Mouse (Mus musculus) megakaryocyte, embryonic 14.5 days (primary cell): Measurements from ENCODE around the gene Bri3.

Experiments
- FLI1 ChIP-seq: IDR thresholded peaks from 2 replicates; pipeline ENCODE4 v1.6.1; 2012; ENCODE audit warnings: low read length, inconsistent platforms, mixed read lengths
- GATA1 ChIP-seq: IDR thresholded peaks from 3 replicates; pipeline ENCODE4 v1.6.1; 2012; ENCODE audit warnings: mixed read lengths, low read length, inconsistent platforms, borderline replicate concordance

- TF ChIP-seq GATA1 (no peak), FLI1 (no peak)
These were observed 7.8 kb downstream of the Bri3 start for GRCm38 (mm10) chr5:144251876-144252577.
